Mouse (Mus musculus): ENCODE results near the gene H2-M3. TPM values are rescaled to one million over a fixed set of nuclear protein-coding genes. Genes with fewer than 3 reads are reported as not detected.
A peak's percentile ranks its signal among the peaks of the same experiment; 100 is the strongest.
"Not testable (repeated sequence)": the region's sequence is repeated elsewhere in the genome, so short reads cannot be mapped to it uniquely, and the experiment has no call there.

The H2-M3 gene
- total RNA-seq (2021): 1 to 10 TPM; 2.6 to 2.8 TPM
- long read RNA-seq, partial matches to known transcripts: 1 of 3 reads
- long read RNA-seq, other reads (novel, unspliced or antisense): 0 of 3 reads

GRCm38 (mm10) chr17:37270058-37270701 is at the start of gene H2-M3:
Gene H2-M3, plus strand, starts transcription at chr17:37270220.
- peak; percentile 81 to 97 for DNase-seq (ENCODE audit: low spot score in 2 of 2)

GRCm38 (mm10) chr17:37221879-37222278 is 48.1 kb upstream of the H2-M3 start:
- DNase-seq (ENCODE audit: low spot score in 2 of 2): no peak

GRCm38 (mm10) chr17:37237230-37237629 is 32.8 kb upstream of the H2-M3 start, which contains the start of gene Olfr97:
Gene Olfr97, minus strand, starts transcription at chr17:37237330.
- DNase-seq (ENCODE audit: low spot score in 2 of 2): not testable (repeated sequence)

GRCm38 (mm10) chr17:37242198-37242597 is 27.8 kb upstream of the H2-M3 start:
- no peak for DNase-seq (ENCODE audit: low spot score in 2 of 2)

- DNase-seq (ENCODE audit: low spot score in 2 of 2): peak; percentile 1 to 67
Observed at GRCm38 (mm10) chr17:37246715-37247114, 23.3 kb upstream of the H2-M3 start.

- no peak for DNase-seq (ENCODE audit: low spot score in 2 of 2)
Observed at GRCm38 (mm10) chr17:37249460-37249859, 20.6 kb upstream of the H2-M3 start.

GRCm38 (mm10) chr17:37250544-37250943 is 19.5 kb upstream of the H2-M3 start:
- peak in 1 of 2 experiments; percentile 3 for DNase-seq (ENCODE audit: low spot score in 2 of 2)

GRCm38 (mm10) chr17:37263626-37264025 is 6.4 kb upstream of the H2-M3 start, which contains the start of gene Olfr98:
Gene Olfr98, minus strand, starts transcription at chr17:37263749.
- no peak for DNase-seq (ENCODE audit: low spot score in 2 of 2)

GRCm38 (mm10) chr17:37270702-37271092 is 677 bp downstream of the H2-M3 start:
- no peak for DNase-seq (ENCODE audit: low spot score in 2 of 2)

GRCm38 (mm10) chr17:37275626-37276248 is 5.7 kb downstream of the H2-M3 start:
- no peak for DNase-seq (ENCODE audit: low spot score in 2 of 2)

- DNase-seq (ENCODE audit: low spot score in 2 of 2): no peak
Observed at GRCm38 (mm10) chr17:37276573-37276972, 6.6 kb downstream of the H2-M3 start.

- no peak for DNase-seq (ENCODE audit: low spot score in 2 of 2)
Observed at GRCm38 (mm10) chr17:37280331-37280730, 10.3 kb downstream of the H2-M3 start.

GRCm38 (mm10) chr17:37283360-37283759 is 13.3 kb downstream of the H2-M3 start, which contains the start of gene Olfr99:
Gene Olfr99, minus strand, starts transcription at chr17:37283460.
- DNase-seq (ENCODE audit: low spot score in 2 of 2): no peak

GRCm38 (mm10) chr17:37304213-37304612 is 34.2 kb downstream of the H2-M3 start, which contains the start of gene Olfr101:
Gene Olfr101, minus strand, starts transcription at chr17:37304313.
- DNase-seq (ENCODE audit: low spot score in 2 of 2): no peak

- DNase-seq (ENCODE audit: low spot score in 2 of 2): no peak
Observed at GRCm38 (mm10) chr17:37308483-37308882, 38.5 kb downstream of the H2-M3 start.

GRCm38 (mm10) chr17:37310146-37310699 is 40.2 kb downstream of the H2-M3 start:
- DNase-seq (ENCODE audit: low spot score in 2 of 2): no peak

GRCm38 (mm10) chr17:37316954-37317353 is 46.9 kb downstream of the H2-M3 start, which contains the start of gene Olfr102:
Gene Olfr102, minus strand, starts transcription at chr17:37317054.
- no peak for DNase-seq (ENCODE audit: low spot score in 2 of 2)

Other genes starting within 250 kb of the H2-M3 start
- 10 to 100 TPM; 35.8 to 43.1 TPM for gene Mog, start 246.8 kb upstream of the H2-M3 start, total RNA-seq (2021)
- gene Gabbr1, start 224.3 kb upstream of the H2-M3 start, total RNA-seq (2021): 100 to 1,000 TPM; 683 to 686 TPM
- gene Olfr90, start 181.7 kb upstream of the H2-M3 start, total RNA-seq (2021): not detected
- gene Olfr91, start 171.9 kb upstream of the H2-M3 start, total RNA-seq (2021): not detected
- not detected for gene Olfr92, start 150.1 kb upstream of the H2-M3 start, total RNA-seq (2021)
- not detected for gene Olfr93, start 108.7 kb upstream of the H2-M3 start, total RNA-seq (2021)
- gene Ubd, start 76.3 kb upstream of the H2-M3 start, total RNA-seq (2021): not detected
- not detected for gene Olfr94, start 69.2 kb upstream of the H2-M3 start, total RNA-seq (2021)
- not detected for gene Olfr95, start 57.1 kb upstream of the H2-M3 start, total RNA-seq (2021)
- not detected for gene Olfr96, start 50.1 kb upstream of the H2-M3 start, total RNA-seq (2021)
- gene Olfr97, start 32.9 kb upstream of the H2-M3 start, total RNA-seq (2021): not detected
- not detected for gene Olfr98, start 6.5 kb upstream of the H2-M3 start, total RNA-seq (2021)
- not detected for gene Olfr99, start 13.2 kb downstream of the H2-M3 start, total RNA-seq (2021)
- not detected for gene Olfr101, start 34.1 kb downstream of the H2-M3 start, total RNA-seq (2021)
- gene Olfr102, start 46.8 kb downstream of the H2-M3 start, total RNA-seq (2021): not detected
- not detected for gene Olfr103, start 69.5 kb downstream of the H2-M3 start, total RNA-seq (2021)
- not detected for gene Olfr104-ps, start 89.4 kb downstream of the H2-M3 start, total RNA-seq (2021)
- not detected for gene Olfr105-ps, start 108.8 kb downstream of the H2-M3 start, total RNA-seq (2021)
- not detected for gene Olfr106-ps, start 120.2 kb downstream of the H2-M3 start, total RNA-seq (2021)
- gene Olfr107, start 129.0 kb downstream of the H2-M3 start, total RNA-seq (2021): not detected
- gene Olfr108, start 175.3 kb downstream of the H2-M3 start, total RNA-seq (2021): not detected
- gene Olfr109, start 188.7 kb downstream of the H2-M3 start, total RNA-seq (2021): not detected
- gene H2-M2, start 213.3 kb downstream of the H2-M3 start, total RNA-seq (2021): not detected
- gene Olfr110, start 222.2 kb downstream of the H2-M3 start, total RNA-seq (2021): not detected
- gene Olfr111, start 237.8 kb downstream of the H2-M3 start, total RNA-seq (2021): not detected